Mouse (Mus musculus): ENCODE results near the gene Dlx6. TPM values are rescaled to one million over a fixed set of nuclear protein-coding genes. Genes with fewer than 3 reads are reported as not detected.

The Dlx6 gene
- not detected for polyA plus RNA-seq (2014; fragmentation: Illumina TruSeq; extraction: RNeasy Lipid Tissue Mini Kit (QIAGEN cat#74804); ENCODE audit: low read depth, low replicate concordance)

GRCm38 (mm10) chr6:6863160-6863870, at the start of gene Dlx6:
Dlx6 (plus strand) TSS chr6:6863334.

GRCm38 (mm10) chr6:6881638-6882190, 18.6 kb downstream of the Dlx6 start, which contains the start of gene Dlx5:
Dlx5 (minus strand) TSS chr6:6882085.

Other genes starting within 250 kb of the Dlx6 start
- not detected for gene Dlx5, start 18.8 kb downstream of the Dlx6 start, polyA plus RNA-seq (2014; fragmentation: Illumina TruSeq; extraction: RNeasy Lipid Tissue Mini Kit (QIAGEN cat#74804); ENCODE audit: low read depth, low replicate concordance)
- 5.7 TPM for gene Sdhaf3, start 92.7 kb downstream of the Dlx6 start, polyA plus RNA-seq (2014; fragmentation: Illumina TruSeq; extraction: RNeasy Lipid Tissue Mini Kit (QIAGEN cat#74804); ENCODE audit: low read depth, low replicate concordance)

Measured in heart, adult 10 weeks (tissue).